Mouse (Mus musculus): Measurements from ENCODE around the gene Tstd1. TPM values are rescaled to one million over a fixed set of nuclear protein-coding genes. Genes with fewer than 3 reads are reported as not detected.

The Tstd1 gene
- total and polyA plus RNA-seq, 3 experiments, result 0.50 to 1.4 TPM; not detected in 1

DNA sequence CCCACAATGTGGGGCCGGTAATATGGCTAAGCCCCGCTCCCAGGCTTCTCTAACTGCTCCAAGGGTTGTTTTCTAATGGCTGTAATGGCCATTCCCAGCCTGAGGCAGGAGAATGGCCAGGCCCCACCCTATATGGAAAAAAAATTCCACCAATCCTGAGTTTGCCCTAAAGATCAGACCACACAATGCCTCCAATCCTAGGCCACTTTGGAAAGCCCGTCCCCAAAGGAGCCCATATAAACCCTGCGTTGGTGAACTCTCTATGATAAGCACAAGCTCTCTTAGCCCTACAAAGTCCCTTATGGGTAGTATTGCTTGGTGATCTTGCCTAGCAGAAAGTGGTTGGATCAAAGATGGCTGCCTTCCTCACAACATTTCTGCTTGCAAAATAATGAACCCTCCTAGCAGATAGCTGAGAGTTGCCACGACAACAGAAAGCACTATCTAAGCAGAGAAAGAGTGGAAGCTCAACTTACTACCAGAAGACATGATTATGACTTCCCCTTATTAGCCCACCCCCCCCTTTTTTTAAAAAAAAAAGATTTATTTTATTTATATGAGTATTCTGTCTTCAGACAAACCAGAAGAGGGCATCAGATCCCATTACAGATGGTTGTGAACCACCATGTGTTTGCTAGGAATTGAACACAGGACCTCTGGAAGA is 47.2 kb downstream of the Tstd1 start:
- Histone ChIP-seq H3K4me3 (ENCODE audit: control insufficient read depth in 1 of 2, insufficient read depth in 1 of 2, low read depth in 2 of 2, low read length in 2 of 2) (0 out of 4 replicates have a peak overlapping the region, but pooled peaks of 1 of the 2 experiments have one; percentile 21), H3K4me1 (ENCODE audit: control insufficient read depth in 1 of 2, insufficient read depth in 2 of 2, low read length in 2 of 2) (peaks cover 11 to 15% of the 10 kb centered on the region in 2 experiments), H3K79me2 (ENCODE audit: control insufficient read depth, insufficient read depth, low read length, poor library complexity) (no peaks in the 10 kb centered on the region), H3K9ac (ENCODE audit: control insufficient read depth, low read depth, low read length, poor library complexity, severe bottlenecking) (no peak overlapping the region), H3K27me3 (ENCODE audit: control insufficient read depth in 1 of 2, insufficient read depth in 2 of 2, low read length in 2 of 2) (peaks cover 0 to 1% of the 10 kb centered on the region in 2 experiments; a peak in 1 of 4 replicates), H3K36me3 (ENCODE audit: control insufficient read depth in 1 of 2, insufficient read depth in 2 of 2, low read length in 2 of 2) (peaks cover 0 to 16% of the 10 kb centered on the region in 2 experiments; a peak in 2 of 4 replicates), H3K9me3 (replicated peaks; ENCODE audit: insufficient read depth, low read length) (no peaks in the 10 kb centered on the region), H3K27ac (ENCODE audit: control insufficient read depth, low read depth, low read length) (peak overlapping the region; percentile 23; the same call in 1 of the 2 replicates)
- no peak; the same call in 1 of the 2 replicates for TF ChIP-seq HCFC1 (IDR thresholded peaks at IDR 0.05; ENCODE audit: low read depth, low read length)
- TF ChIP-seq GATA1 (IDR thresholded peaks at IDR 0.05; ENCODE audit: low read depth, low read length), result no peak
- TF ChIP-seq MAX (IDR thresholded peaks at IDR 0.05; ENCODE audit: low read length), result no peak
- TF ChIP-seq TBP (IDR thresholded peaks at IDR 0.05; ENCODE audit: low read depth, low read length), result peak; percentile 71
- TF ChIP-seq RCOR1 (IDR thresholded peaks at IDR 0.05; ENCODE audit: low read depth, low read length), result peak; percentile 26; the same call in 1 of the 2 replicates
- TF ChIP-seq ELF1 (IDR thresholded peaks at IDR 0.05; ENCODE audit: low read depth, low read length), result no peak
- no peak for TF ChIP-seq ZKSCAN1 (IDR thresholded peaks at IDR 0.05; ENCODE audit: low read depth, low read length)
- no peak for TF ChIP-seq UBTF (IDR thresholded peaks at IDR 0.05; ENCODE audit: borderline replicate concordance, insufficient read depth, low read depth, low read length)
- no peak for TF ChIP-seq NELFE (IDR thresholded peaks at IDR 0.05; ENCODE audit: low read depth, low read length)
- no peak for TF ChIP-seq ETS1 (IDR thresholded peaks at IDR 0.05; ENCODE audit: low read depth, low read length)
- no peak for TF ChIP-seq KAT2A (conservative IDR thresholded peaks at IDR 0.05; ENCODE audit: low read depth, low read length)
- no peak for TF ChIP-seq TCF12 (IDR thresholded peaks at IDR 0.05; ENCODE audit: low read depth, low read length)
- no peak for TF ChIP-seq MYC (IDR thresholded peaks at IDR 0.05; ENCODE audit: low read depth, low read length)
- no peak for TF ChIP-seq USF1 (IDR thresholded peaks at IDR 0.05; ENCODE audit: low read depth, low read length)
- TF ChIP-seq POLR2A (IDR thresholded peaks at IDR 0.05; ENCODE audit: control insufficient read depth in 1 of 2, insufficient read depth in 1 of 2, low read depth in 1 of 2, low read length in 2 of 2, poor library complexity in 1 of 2), result no peak
- peak; percentile 68 for TF ChIP-seq ZNF384 (IDR thresholded peaks at IDR 0.05; ENCODE audit: low read depth, low read length)
- no peak for TF ChIP-seq ZMIZ1 (IDR thresholded peaks at IDR 0.05; ENCODE audit: low read depth, low read length)
- TF ChIP-seq POLR2AphosphoS2 (IDR thresholded peaks at IDR 0.05; ENCODE audit: low read length), result no peak
- TF ChIP-seq NRF1 (IDR thresholded peaks at IDR 0.05; ENCODE audit: insufficient read depth, low read depth, low read length, poor library complexity, severe bottlenecking), result no peak
- TF ChIP-seq MAFK (IDR thresholded peaks at IDR 0.05; ENCODE audit: borderline replicate concordance, low read depth, low read length), result no peak
- peak; percentile 44 for DNase-seq (ENCODE audit: low read depth, low spot score)
